In genomic region chr1:138125281-138125680, GRCm38 (mm10) we compare ENCODE assay signal across 24 mouse cellular contexts. TPM values are rescaled to one million over a fixed set of nuclear protein-coding genes. Genes with fewer than 3 reads are reported as not detected.
DNase-seq lines count a peak whose midpoint lies in the region; ATAC-seq and TF ChIP-seq lines count a peak whose summit lies in the region.
"Had no signal": no experiment of that assay in that cellular context is flagged by ENCODE, and none has a peak within 500 bp of the region (broad histone marks: within the 10 kb centered on the region; RNA-seq: fewer than 3 reads in every experiment).

No protein-coding gene starts in this region.

- H3K9ac ChIP-seq in lung, postnatal 0 days (replicated peaks; ENCODE audit: low read depth) = no peak overlapping the region
- no peak overlapping the region for H3K9ac ChIP-seq in MEL (ENCODE audit: control insufficient read depth, low read depth, low read length, poor library complexity, severe bottlenecking)
- H3K9ac ChIP-seq: forebrain, embryonic 13.5 days; limb, embryonic 13.5 days; liver, embryonic 12.5 days had no signal

- no peak for TF ChIP-seq EP300 in lung, postnatal 0 days (IDR thresholded peaks at IDR 0.05)
- TF ChIP-seq EP300 in MEL (IDR thresholded peaks at IDR 0.05; ENCODE audit: low read depth in 1 of 2, low read length in 2 of 2) = no peak

- no peak for TF ChIP-seq POLR2A in lung, adult 2 months (IDR thresholded peaks at IDR 0.05; ENCODE audit: borderline replicate concordance, extremely low read depth, low read depth, low read length)
- TF ChIP-seq POLR2A in MEL (IDR thresholded peaks at IDR 0.05; ENCODE audit: control insufficient read depth in 1 of 2, insufficient read depth in 1 of 2, low read depth in 1 of 2, low read length in 2 of 2, poor library complexity in 1 of 2) = no peak

- no peaks in the 10 kb centered on the region for H3K4me1 ChIP-seq in lung, postnatal 0 days (ENCODE audit: insufficient read depth, low read depth, low read length)
- H3K4me1 ChIP-seq in lung, adult 2 months (ENCODE audit: control insufficient read depth, insufficient read depth, low read length) = no peaks in the 10 kb centered on the region
- H3K4me1 ChIP-seq in MEL (ENCODE audit: control insufficient read depth in 1 of 2, insufficient read depth in 2 of 2, low read length in 2 of 2) = no peaks in the 10 kb centered on the region; a peak in 1 of 4 replicates
- H3K4me1 ChIP-seq: forebrain, embryonic 13.5 days; hindbrain, embryonic 10.5 days; limb, embryonic 13.5 days; liver, embryonic 12.5 days had no signal

- no peak for ATAC-seq in lung, postnatal 0 days
- ATAC-seq in inflammation-experienced regulatory T-cells, adult 6 months = peak; percentile 60
- ATAC-seq: forebrain, embryonic 13.5 days; liver, embryonic 12.5 days had no signal

- H3K9me3 ChIP-seq in lung, postnatal 0 days (ENCODE audit: low read length) = no peaks in the 10 kb centered on the region
- H3K9me3 ChIP-seq in MEL (replicated peaks; ENCODE audit: insufficient read depth, low read length) = no peaks in the 10 kb centered on the region
- H3K9me3 ChIP-seq: forebrain, embryonic 13.5 days; hindbrain, embryonic 10.5 days; limb, embryonic 13.5 days; liver, embryonic 12.5 days had no signal

- H3K36me3 ChIP-seq in lung, postnatal 0 days (ENCODE audit: insufficient read depth, low read length) = no peaks in the 10 kb centered on the region
- H3K36me3 ChIP-seq in MEL (ENCODE audit: control insufficient read depth in 1 of 2, insufficient read depth in 2 of 2, low read length in 2 of 2) = peaks cover 0 to 2% of the 10 kb centered on the region in 2 experiments; a peak in 1 of 4 replicates
- peaks cover 17% of the 10 kb centered on the region for H3K36me3 ChIP-seq in splenic B cell, adult 2 months (ENCODE audit: control insufficient read depth, insufficient read depth, low read length, poor library complexity, severe bottlenecking)
- H3K36me3 ChIP-seq: hindbrain, embryonic 10.5 days; limb, embryonic 13.5 days; liver, embryonic 12.5 days had no signal

- no peaks in the 10 kb centered on the region for H3K27me3 ChIP-seq in lung, postnatal 0 days (replicated peaks; ENCODE audit: insufficient read depth, low read length)
- H3K27me3 ChIP-seq in MEL (ENCODE audit: control insufficient read depth in 1 of 2, insufficient read depth in 2 of 2, low read length in 2 of 2) = no peaks in the 10 kb centered on the region
- H3K27me3 ChIP-seq in splenic B cell, adult 2 months (ENCODE audit: control insufficient read depth, insufficient read depth, low read length, poor library complexity, severe bottlenecking) = no peaks in the 10 kb centered on the region
- H3K27me3 ChIP-seq: forebrain, embryonic 13.5 days; limb, embryonic 13.5 days; liver, embryonic 12.5 days had no signal

- no peak for TF ChIP-seq RAD21 in MEL (IDR thresholded peaks at IDR 0.05; ENCODE audit: low read depth, low read length)

- H3K27ac ChIP-seq in lung, postnatal 0 days (ENCODE audit: low read length) = no peak overlapping the region
- H3K27ac ChIP-seq in MEL (ENCODE audit: control insufficient read depth, low read depth, low read length) = no peak overlapping the region
- H3K27ac ChIP-seq: forebrain, embryonic 13.5 days; hindbrain, embryonic 10.5 days; kidney, postnatal 0 days; limb, embryonic 13.5 days; liver, embryonic 12.5 days had no signal

- WGBS in lung, postnatal 0 days = 46% methylated on average over 1 of the region's 1 CpGs
- 51% methylated on average over 1 of the region's 1 CpGs for WGBS in lung, adult 2 months

- no peaks in the 10 kb centered on the region for H3K79me2 ChIP-seq in MEL (ENCODE audit: control insufficient read depth, insufficient read depth, low read length, poor library complexity)

- DNase-seq in lung, postnatal 0 days (ENCODE audit: low spot score) = peak; percentile 13
- DNase-seq in lung, adult 2 months = no peak
- peak; percentile 35 for DNase-seq in MEL (ENCODE audit: low read depth, low spot score)
- DNase-seq in splenic B cell, adult 2 months (ENCODE audit: low read depth, low spot score) = peak; percentile 79
- no peak for DNase-seq in gastrocnemius, adult 18-20 months (ENCODE audit: low spot score)
- DNase-seq in adrenal gland, adult 2 months = no peak
- no peak for DNase-seq in ovary, postnatal 36 days (ENCODE audit: low spot score)
- DNase-seq: adrenal gland, postnatal 36 days; cerebellum, postnatal 14 days; heart, adult 11 months; kidney, adult 2 months; layer of hippocampus, adult 9-11 months; lung, adult 18-20 months; midbrain, embryonic 14.5 days; right cerebral cortex, postnatal 14 days; thymus, postnatal 36 days had no signal

- TF ChIP-seq CTCF in lung, postnatal 0 days (IDR thresholded peaks at IDR 0.05) = no peak
- TF ChIP-seq CTCF in lung, adult 2 months (IDR thresholded peaks at IDR 0.05; ENCODE audit: insufficient read depth, low read length) = no peak
- TF ChIP-seq CTCF in MEL (IDR thresholded peaks at IDR 0.05 in 2 of 3, conservative IDR thresholded peaks at IDR 0.05 in 1 of 3; ENCODE audit: control insufficient read depth in 1 of 3, insufficient read depth in 1 of 3, low read depth in 2 of 3, low read length in 3 of 3, poor library complexity in 1 of 3, severe bottlenecking in 1 of 3) = no peak

- H3K4me3 ChIP-seq in lung, postnatal 0 days (ENCODE audit: low read depth, low read length) = no peak overlapping the region
- no peak overlapping the region for H3K4me3 ChIP-seq in lung, adult 2 months (replicated peaks; ENCODE audit: extremely low read depth, low read depth, low read length)
- no peak overlapping the region for H3K4me3 ChIP-seq in MEL (ENCODE audit: control insufficient read depth in 1 of 2, insufficient read depth in 1 of 2, low read depth in 2 of 2, low read length in 2 of 2)
- H3K4me3 ChIP-seq: forebrain, embryonic 13.5 days; hindbrain, embryonic 10.5 days; limb, embryonic 13.5 days; liver, embryonic 12.5 days; myocyte had no signal

- no peak overlapping the region for H3K4me2 ChIP-seq in lung, postnatal 0 days (replicated peaks; ENCODE audit: low read depth, low read length)
- H3K4me2 ChIP-seq: forebrain, embryonic 13.5 days; heart, embryonic 11.5 days; limb, embryonic 13.5 days; liver, embryonic 12.5 days had no signal

TF ChIP-seq in MEL, 35 proteins besides CTCF, POLR2A, EP300 and RAD21:
- TF ChIP-seq ELF1 (IDR thresholded peaks at IDR 0.05; ENCODE audit: low read depth, low read length) (0 out of 2 replicates have a peak, but pooled peaks have one; percentile 19), USF1 (IDR thresholded peaks at IDR 0.05; ENCODE audit: low read depth, low read length) (peak; percentile 68), E2F4 (IDR thresholded peaks at IDR 0.05; ENCODE audit: borderline replicate concordance, low read depth, low read length) (no peak)
TF ChIP-seq in MEL: peak in this region for 2.

RNA-seq across cellular contexts. Expression of gene Ptprc, which starts 50.2 kb away (rescaled TPM):
- 9.3 and 10.7 TPM in 2 replicates for polyA plus RNA-seq in lung, postnatal 0 days (2015; fragmentation: Nextera tagmentation; extraction: Ambion mirVana)
- 37.0 and 38.1 TPM in 2 replicates for polyA plus RNA-seq in lung, adult 2 months (2012; rRNA removed)
- total RNA-seq in MEL (2012; rRNA removed) = 15.1 and 17.7 TPM in 2 replicates
- polyA plus RNA-seq in MEL (2012; ENCODE audit: insufficient read depth in 1 of 2, insufficient read length in 2 of 2, low read depth in 1 of 2, low replicate concordance in 2 of 2, missing spikeins in 1 of 2) = 10 to 100 TPM in 1 of 2 experiments, not detected in 1; 13.1 TPM
- polyA plus RNA-seq in inflammation-experienced regulatory T-cells, adult 6 months (2017; shearing (Covaris generic)) = 1,000 to 10,000 TPM; 1,312 to 1,433 (median 1,346) TPM
- 1 to 10 TPM in 1 of 2 experiments, under 1 TPM in 1; 0.62 to 1.4 TPM for total RNA-seq in gastrocnemius, adult 18-20 months (2021)
- total RNA-seq in adrenal gland, adult 2 months (2021) = 1 to 10 TPM; 6.2 to 8.9 TPM
- polyA plus RNA-seq in adrenal gland, adult 2 months (2012; rRNA removed) = 4.6 and 6.2 TPM in 2 replicates
- polyA plus RNA-seq: myocyte had no signal

Comparison
In these comparisons a context has a peak if more than half of its experiments do, and no peak if none do; other contexts are left out.
1. DNase-seq: peak in lung, postnatal 0 days (single experiment), MEL (single experiment) and splenic B cell, adult 2 months (single experiment); none in lung, adult 2 months (single experiment), gastrocnemius, adult 18-20 months (single experiment), adrenal gland, adult 2 months (single experiment) and ovary, postnatal 36 days (single experiment).
2. RNA of gene Ptprc, which starts 50.2 kb away (polyA plus RNA-seq): 1,312 to 1,433 TPM in inflammation-experienced regulatory T-cells, adult 6 months; 37.0 to 38.1 TPM in lung, adult 2 months, 13.1 TPM in MEL, 9.3 to 10.7 TPM in lung, postnatal 0 days and 4.6 to 6.2 TPM in adrenal gland, adult 2 months; every median in the first group is over 10 times any median in the second.